Mouse (Mus musculus) liver, adult 2 months (tissue): ENCODE measurements around the gene Scn4a.

Source experiments
- CTCF ChIP-seq: fragments of 200-500 bp; IDR thresholded peaks from 2 replicates; pipeline ENCODE4 v1.5.1; 2011; ENCODE audit warnings: low read depth, low read length, control low read depth
- POLR2A ChIP-seq: fragments of 200-500 bp; IDR thresholded peaks from 2 replicates; pipeline ENCODE4 v1.6.1; 2011; ENCODE audit warnings: low read length, control low read depth; ENCODE audit not compliant: insufficient read depth; ENCODE audit errors: extremely low read depth

GRCm38 (mm10) chr11:106351941-106352340, 1.1 kb downstream of the Scn4a start:
- TF ChIP-seq CTCF = no peak
- TF ChIP-seq POLR2A = no peak
